Mouse (Mus musculus): Measurements from ENCODE around the gene Ice2. TPM values are rescaled to one million over a fixed set of nuclear protein-coding genes. Genes with fewer than 3 reads are reported as not detected.

Gene Ice2
- total and polyA plus RNA-seq, 3 experiments: 11.6 to 14.6 TPM; not detected in 1

DNA sequence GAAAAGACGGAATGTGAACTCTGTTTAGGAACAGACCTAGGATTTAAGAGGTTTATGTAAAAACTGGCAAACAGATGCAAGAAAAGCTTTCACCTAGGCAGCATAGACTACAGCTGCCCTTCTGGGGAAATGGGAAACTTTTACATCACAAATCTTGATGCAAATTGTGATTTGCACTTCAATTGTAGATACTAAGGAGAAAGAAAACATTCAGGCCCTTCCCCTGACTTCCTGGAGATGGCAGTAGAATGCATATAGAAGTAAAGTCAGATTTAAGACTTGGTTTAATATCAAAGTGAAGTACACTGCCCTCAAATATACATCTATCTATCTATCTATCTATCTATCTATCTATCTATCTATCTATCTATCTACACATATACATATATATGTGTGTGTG is 21.8 kb downstream of the Ice2 start:
- peaks cover 0 to 30% of the 10 kb centered on the region in 2 experiments; a peak in 3 of 4 replicates for H3K36me3 ChIP-seq (ENCODE audit: control insufficient read depth in 1 of 2, insufficient read depth in 2 of 2, low read length in 2 of 2)
- no peaks in the 10 kb centered on the region for H3K79me2 ChIP-seq (ENCODE audit: control insufficient read depth, insufficient read depth, low read length, poor library complexity)
- H3K4me1 ChIP-seq (ENCODE audit: control insufficient read depth in 1 of 2, insufficient read depth in 2 of 2, low read length in 2 of 2): no peaks in the 10 kb centered on the region
- no peak overlapping the region for H3K9ac ChIP-seq (ENCODE audit: control insufficient read depth, low read depth, low read length, poor library complexity, severe bottlenecking)
- no peaks in the 10 kb centered on the region for H3K27me3 ChIP-seq (ENCODE audit: control insufficient read depth in 1 of 2, insufficient read depth in 2 of 2, low read length in 2 of 2)
- TF ChIP-seq RAD21 (IDR thresholded peaks at IDR 0.05; ENCODE audit: low read depth, low read length) (peak; percentile 54), TBP (IDR thresholded peaks at IDR 0.05; ENCODE audit: low read depth, low read length) (no peak), NRF1 (IDR thresholded peaks at IDR 0.05; ENCODE audit: insufficient read depth, low read depth, low read length, poor library complexity, severe bottlenecking) (no peak), UBTF (IDR thresholded peaks at IDR 0.05; ENCODE audit: borderline replicate concordance, insufficient read depth, low read depth, low read length) (no peak), MAZ (IDR thresholded peaks at IDR 0.05; ENCODE audit: low read depth, low read length) (no peak), POLR2AphosphoS2 (IDR thresholded peaks at IDR 0.05; ENCODE audit: low read length) (no peak), ELF1 (IDR thresholded peaks at IDR 0.05; ENCODE audit: low read depth, low read length) (no peak), MEF2A (IDR thresholded peaks at IDR 0.05; ENCODE audit: extremely low read depth, insufficient replicate concordance, low read depth, low read length, poor library complexity, severe bottlenecking) (no peak), GATA1 (IDR thresholded peaks at IDR 0.05; ENCODE audit: low read depth, low read length) (no peak), POLR2A (IDR thresholded peaks at IDR 0.05; ENCODE audit: control insufficient read depth in 1 of 2, insufficient read depth in 1 of 2, low read depth in 1 of 2, low read length in 2 of 2, poor library complexity in 1 of 2) (no peak), SIN3A (IDR thresholded peaks at IDR 0.05; ENCODE audit: low read length) (no peak), ZKSCAN1 (IDR thresholded peaks at IDR 0.05; ENCODE audit: low read depth, low read length) (no peak), CHD2 (IDR thresholded peaks at IDR 0.05; ENCODE audit: low read length) (no peak), SMC3 (IDR thresholded peaks at IDR 0.05; ENCODE audit: low read depth, low read length) (peak; percentile 67), JUND (IDR thresholded peaks at IDR 0.05; ENCODE audit: low read depth, low read length) (no peak), EP300 (IDR thresholded peaks at IDR 0.05; ENCODE audit: low read depth in 1 of 2, low read length in 2 of 2) (no peak), CTCF (IDR thresholded peaks at IDR 0.05 in 2 of 3, conservative IDR thresholded peaks at IDR 0.05 in 1 of 3; ENCODE audit: control insufficient read depth in 1 of 3, insufficient read depth in 1 of 3, low read depth in 2 of 3, low read length in 3 of 3, poor library complexity in 1 of 3, severe bottlenecking in 1 of 3) (peak in 2 of 3 experiments; percentile 13 to 58; a peak in 2 of 6 replicates), TCF12 (IDR thresholded peaks at IDR 0.05; ENCODE audit: low read depth, low read length) (no peak), USF1 (IDR thresholded peaks at IDR 0.05; ENCODE audit: low read depth, low read length) (no peak), ZC3H11A (IDR thresholded peaks at IDR 0.05; ENCODE audit: low read depth, low read length) (no peak)
- H3K27ac ChIP-seq (ENCODE audit: control insufficient read depth, low read depth, low read length): no peak overlapping the region
- DNase-seq (ENCODE audit: low read depth, low spot score): peak; percentile 25
- H3K4me3 ChIP-seq (ENCODE audit: control insufficient read depth in 1 of 2, insufficient read depth in 1 of 2, low read depth in 2 of 2, low read length in 2 of 2): no peak overlapping the region
- no peaks in the 10 kb centered on the region for H3K9me3 ChIP-seq (replicated peaks; ENCODE audit: insufficient read depth, low read length)

DNA sequence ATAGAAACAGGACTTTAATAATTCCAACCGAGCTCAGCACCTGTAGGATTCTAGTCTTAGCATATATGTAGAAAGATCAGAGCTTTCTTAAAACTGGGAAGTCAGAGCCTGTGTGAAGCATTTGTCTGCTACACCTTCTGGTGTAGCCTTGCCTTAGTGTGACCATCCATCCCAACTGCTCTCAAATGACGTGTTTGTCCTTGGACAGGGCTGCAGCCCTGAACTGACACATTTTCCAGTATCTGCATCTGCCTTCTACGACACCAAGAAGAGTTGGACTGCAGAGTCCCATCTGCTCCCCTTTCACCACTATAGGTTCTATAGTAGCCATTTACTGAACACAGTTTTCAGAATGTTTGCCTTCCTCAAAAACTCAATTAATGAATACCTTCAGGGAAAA is 32.8 kb downstream of the Ice2 start:
- Histone ChIP-seq H3K36me3 (ENCODE audit: control insufficient read depth in 1 of 2, insufficient read depth in 2 of 2, low read length in 2 of 2) (peaks cover 0 to 6% of the 10 kb centered on the region in 2 experiments; a peak in 2 of 4 replicates), H3K27ac (ENCODE audit: control insufficient read depth, low read depth, low read length) (no peak overlapping the region), H3K9me3 (replicated peaks; ENCODE audit: insufficient read depth, low read length) (no peaks in the 10 kb centered on the region), H3K4me1 (ENCODE audit: control insufficient read depth in 1 of 2, insufficient read depth in 2 of 2, low read length in 2 of 2) (no peaks in the 10 kb centered on the region), H3K27me3 (ENCODE audit: control insufficient read depth in 1 of 2, insufficient read depth in 2 of 2, low read length in 2 of 2) (no peaks in the 10 kb centered on the region), H3K79me2 (ENCODE audit: control insufficient read depth, insufficient read depth, low read length, poor library complexity) (no peaks in the 10 kb centered on the region), H3K9ac (ENCODE audit: control insufficient read depth, low read depth, low read length, poor library complexity, severe bottlenecking) (no peak overlapping the region), H3K4me3 (ENCODE audit: control insufficient read depth in 1 of 2, insufficient read depth in 1 of 2, low read depth in 2 of 2, low read length in 2 of 2) (no peak overlapping the region)
- DNase-seq (ENCODE audit: low read depth, low spot score): no peak
- TF ChIP-seq EP300 (IDR thresholded peaks at IDR 0.05; ENCODE audit: low read depth in 1 of 2, low read length in 2 of 2) (no peak), SMC3 (IDR thresholded peaks at IDR 0.05; ENCODE audit: low read depth, low read length) (no peak), ZKSCAN1 (IDR thresholded peaks at IDR 0.05; ENCODE audit: low read depth, low read length) (no peak), USF2 (IDR thresholded peaks at IDR 0.05; ENCODE audit: borderline replicate concordance in 1 of 2, insufficient read depth in 1 of 2, low read depth in 1 of 2, low read length in 2 of 2) (no peak)

Data from MEL (cell line).